Mouse (Mus musculus): ENCODE data around the gene Hoxd11.
A peak's percentile ranks its signal among the peaks of the same experiment; 100 is the strongest.

The Hoxd11 gene

DNA sequence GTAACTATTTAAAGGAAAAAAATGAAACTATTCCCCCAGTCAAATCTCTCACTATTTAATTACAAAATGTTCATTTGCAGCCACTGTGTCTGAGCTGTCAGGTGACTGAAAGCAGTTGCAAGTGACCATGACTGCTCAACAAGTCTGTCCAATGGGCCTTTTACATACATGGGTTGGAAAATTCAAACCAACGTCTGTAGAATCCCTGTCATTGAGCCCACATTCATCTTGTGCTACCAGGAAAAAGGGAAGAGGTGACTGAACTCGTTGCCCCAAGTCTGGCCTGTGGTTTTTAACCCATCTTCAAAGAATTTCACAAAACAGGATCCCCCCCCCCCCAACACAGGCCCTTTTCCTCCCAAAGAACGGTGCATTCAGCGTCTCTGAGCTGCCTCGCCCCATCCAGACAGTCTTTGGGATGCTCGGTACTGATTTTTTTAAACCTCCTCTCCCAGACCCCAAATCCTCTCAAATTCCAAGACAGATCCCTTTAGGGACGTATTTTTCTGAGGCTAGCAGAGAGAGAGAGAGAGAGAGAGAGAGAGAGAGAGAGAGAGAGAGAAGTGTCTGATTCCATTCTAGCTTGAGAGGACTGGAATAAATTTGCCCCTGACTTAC is 16.6 kb downstream of the Hoxd11 start:
- DNase-seq (ENCODE audit: low spot score) = no peak

DNA sequence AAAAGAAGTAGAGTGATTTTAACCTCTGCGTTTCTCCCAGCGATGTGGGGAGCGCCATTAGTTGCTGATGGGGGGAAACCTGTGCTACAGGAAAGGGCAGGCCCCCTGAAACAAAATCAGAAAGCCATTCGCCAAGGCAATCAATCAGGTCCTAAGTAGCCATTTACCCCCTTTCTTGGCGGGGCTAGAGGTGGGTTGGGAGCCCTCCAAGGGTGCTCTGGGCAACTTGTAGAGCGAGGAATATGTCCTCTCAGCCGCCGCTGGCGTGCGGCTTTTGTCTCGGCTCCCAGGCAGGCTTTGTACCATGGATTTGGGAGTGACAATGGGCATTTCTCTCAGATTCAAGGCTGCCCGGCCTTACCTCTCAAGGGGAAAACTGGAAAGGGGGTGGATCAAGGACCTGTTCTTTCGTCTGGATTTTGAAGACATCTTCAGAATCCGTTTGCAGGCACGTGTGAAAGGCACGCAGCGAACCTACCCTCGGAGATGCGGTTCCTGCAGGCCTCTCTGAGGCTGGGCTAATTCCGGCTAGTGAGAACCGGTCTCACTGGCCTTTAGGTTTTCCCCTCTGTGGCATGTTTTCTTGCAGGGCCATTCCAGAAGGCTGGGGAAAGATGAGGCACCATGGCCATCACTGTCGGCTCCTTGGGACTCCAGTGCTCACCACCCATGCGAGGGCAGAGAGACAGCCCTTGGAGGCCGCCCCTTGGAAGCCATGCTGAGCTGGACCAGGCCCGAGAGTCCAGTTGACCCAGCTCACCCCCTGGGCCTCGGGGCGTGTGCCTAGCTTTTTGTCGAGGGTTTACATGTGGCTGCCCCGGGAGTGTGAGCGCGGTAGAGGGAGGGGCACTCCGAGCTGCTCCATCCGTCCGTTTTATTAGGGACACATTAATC is 17.3 kb downstream of the Hoxd11 start:
- no peak for DNase-seq (ENCODE audit: low spot score)

DNA sequence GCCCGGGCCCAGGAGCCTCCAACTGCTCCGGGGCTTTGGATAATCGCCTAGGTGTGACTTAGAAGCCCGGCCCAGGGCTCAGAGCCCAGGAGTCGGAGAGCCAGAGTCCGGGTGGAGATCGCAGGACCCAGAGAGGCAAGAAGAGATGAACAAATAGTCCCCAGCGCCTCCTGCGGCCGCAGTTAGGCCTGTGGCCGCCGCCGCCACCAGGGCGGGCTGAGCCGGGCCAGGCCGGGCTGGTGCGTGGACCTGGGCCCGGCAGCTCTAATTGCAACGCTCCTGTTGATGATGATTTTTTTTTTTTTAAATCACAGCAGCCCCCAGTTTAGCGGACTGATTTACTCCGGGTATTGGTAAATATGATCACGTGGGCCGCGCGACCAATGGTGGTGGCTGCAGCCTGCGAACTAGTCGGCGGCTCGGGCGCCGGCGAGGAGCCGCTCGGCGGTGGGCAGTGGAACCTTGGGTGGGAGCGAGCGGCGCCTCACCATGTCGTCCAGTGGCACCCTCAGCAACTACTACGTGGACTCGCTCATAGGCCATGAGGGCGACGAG is 18.3 kb downstream of the Hoxd11 start, which contains the start of gene Hoxd9:
Gene Hoxd9, plus strand, starts transcription at position 161 of the 555 bp plus-strand sequence.
- no peak for DNase-seq (ENCODE audit: low spot score)

GRCm38 (mm10) chr2:74698201-74699052 is 19.1 kb downstream of the Hoxd11 start:
- DNase-seq (ENCODE audit: low spot score) = no peak

DNA sequence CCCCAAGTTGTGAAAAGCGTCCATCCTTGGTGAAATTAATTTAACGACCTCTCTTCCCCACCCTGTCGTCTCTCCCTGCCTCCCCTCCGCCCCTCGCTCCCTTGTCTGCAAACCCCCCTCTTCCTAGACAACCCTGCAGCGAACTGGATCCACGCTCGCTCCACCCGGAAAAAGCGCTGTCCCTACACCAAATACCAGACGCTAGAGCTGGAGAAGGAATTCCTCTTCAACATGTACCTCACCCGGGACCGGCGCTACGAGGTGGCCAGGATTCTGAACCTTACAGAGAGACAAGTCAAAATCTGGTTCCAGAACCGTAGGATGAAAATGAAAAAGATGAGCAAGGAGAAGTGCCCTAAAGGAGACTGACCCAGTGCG is 19.7 kb downstream of the Hoxd11 start:
- DNase-seq (ENCODE audit: low spot score) = no peak

GRCm38 (mm10) chr2:74699664-74700545 is 20.5 kb downstream of the Hoxd11 start:
- no peak for DNase-seq (ENCODE audit: low spot score)

GRCm38 (mm10) chr2:74700546-74701112 is 21.3 kb downstream of the Hoxd11 start:
- DNase-seq (ENCODE audit: low spot score) = no peak

GRCm38 (mm10) chr2:74701949-74702819 is 22.8 kb downstream of the Hoxd11 start:
- no peak for DNase-seq (ENCODE audit: low spot score)

DNA sequence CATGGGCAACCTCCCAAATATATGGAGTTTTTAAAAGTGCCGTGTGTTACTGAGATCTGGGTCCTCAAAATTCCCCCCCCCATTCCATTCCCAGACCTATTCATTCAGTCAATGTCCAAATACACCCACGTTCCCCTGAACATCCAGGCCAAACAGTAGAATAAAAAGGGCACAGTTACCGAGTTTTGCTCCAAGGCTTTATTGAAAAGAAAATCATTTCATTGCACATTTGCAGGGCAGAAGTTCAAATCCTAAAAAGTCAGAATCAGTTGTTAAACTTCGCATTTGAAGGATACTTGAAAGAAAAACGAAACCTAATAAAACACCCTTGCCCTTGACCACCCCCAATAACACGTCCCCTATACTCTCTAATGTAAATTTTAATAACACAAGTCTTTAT is 23.5 kb downstream of the Hoxd11 start:
- DNase-seq (ENCODE audit: low spot score) = no peak

GRCm38 (mm10) chr2:74703317-74703716 is 24.0 kb downstream of the Hoxd11 start:
- DNase-seq (ENCODE audit: low spot score) = no peak

GRCm38 (mm10) chr2:74703720-74704392 is 24.5 kb downstream of the Hoxd11 start:
- DNase-seq (ENCODE audit: low spot score) = no peak

- DNase-seq (ENCODE audit: low spot score) = peak; percentile 72
These were observed 25.1 kb downstream of the Hoxd11 start, which contains the start of gene Hoxd8 for GRCm38 (mm10) chr2:74704393-74704998. Gene Hoxd8 (plus strand): TSS chr2:74704615.

GRCm38 (mm10) chr2:74704999-74705466 is 25.7 kb downstream of the Hoxd11 start:
- DNase-seq (ENCODE audit: low spot score) = no peak

DNA sequence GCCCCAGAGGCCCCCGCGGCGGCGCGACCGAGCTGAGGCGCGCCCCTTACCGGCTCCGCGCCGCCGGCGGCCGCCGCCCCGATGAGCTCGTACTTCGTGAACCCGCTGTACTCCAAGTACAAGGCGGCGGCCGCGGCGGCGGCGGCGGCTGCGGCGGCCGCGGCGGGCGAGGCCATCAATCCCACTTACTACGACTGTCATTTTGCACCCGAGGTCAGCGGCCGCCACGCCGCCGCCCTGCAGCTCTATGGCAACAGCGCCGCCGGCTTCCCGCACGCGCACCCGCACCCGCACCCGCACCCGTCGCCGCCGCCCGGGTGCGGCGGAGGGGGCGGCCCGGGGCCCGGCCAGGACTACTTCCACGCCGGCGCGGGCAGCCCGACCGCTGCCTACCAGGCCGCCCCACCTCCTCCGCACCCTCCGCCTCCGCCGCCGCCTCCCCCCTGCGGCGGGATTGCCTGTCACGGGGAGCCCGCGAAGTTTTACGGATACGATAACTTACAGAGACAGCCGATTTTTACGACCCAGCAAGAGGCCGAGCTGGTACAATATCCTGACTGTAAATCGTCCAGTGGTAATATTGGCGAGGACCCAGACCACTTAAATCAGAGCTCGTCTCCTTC is 26.2 kb downstream of the Hoxd11 start:
- DNase-seq (ENCODE audit: low spot score) = no peak

DNA sequence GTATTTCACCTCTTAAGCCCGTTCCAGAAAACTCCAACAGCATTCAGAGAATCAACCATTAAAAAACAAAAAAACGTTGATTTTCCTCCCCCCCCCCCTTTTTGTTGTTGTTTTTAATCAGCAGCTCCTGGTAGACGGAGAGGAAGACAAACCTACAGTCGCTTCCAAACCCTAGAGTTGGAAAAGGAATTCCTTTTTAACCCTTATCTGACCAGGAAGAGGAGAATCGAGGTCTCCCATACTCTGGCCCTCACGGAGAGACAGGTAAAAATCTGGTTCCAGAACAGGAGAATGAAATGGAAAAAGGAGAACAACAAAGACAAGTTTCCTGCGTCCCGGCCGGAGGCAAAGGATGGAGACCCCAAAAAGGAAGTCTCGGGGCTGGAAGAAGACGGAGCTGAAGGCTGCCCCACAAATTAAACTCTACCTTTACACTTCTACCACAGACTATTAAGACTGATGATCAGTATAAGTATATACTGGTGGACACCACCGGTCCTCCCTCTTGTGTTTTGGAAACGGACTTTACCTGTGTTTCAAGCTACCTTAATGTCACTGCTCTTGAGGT is 27.1 kb downstream of the Hoxd11 start:
- DNase-seq (ENCODE audit: low spot score) = no peak

DNA sequence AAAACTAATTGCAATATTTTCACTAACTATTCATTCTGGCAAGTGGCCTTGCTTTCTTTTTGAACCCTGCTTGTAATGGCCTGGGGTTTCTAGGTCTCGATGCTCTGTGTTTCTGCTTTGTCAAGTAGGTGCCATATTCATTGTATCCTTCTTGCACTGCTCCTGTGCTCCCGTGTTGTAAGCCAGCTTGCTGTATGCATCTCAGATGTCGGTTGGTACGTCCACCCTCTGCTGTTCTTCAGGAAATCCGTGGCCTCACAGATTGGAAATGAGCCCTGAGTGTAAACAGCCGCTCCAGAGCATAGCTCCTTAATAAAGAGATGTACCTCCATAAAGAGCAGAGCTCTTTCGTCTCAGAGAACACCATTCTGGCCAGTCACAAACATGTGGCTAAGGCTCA is 28.2 kb downstream of the Hoxd11 start:
- no peak for DNase-seq (ENCODE audit: low spot score)

GRCm38 (mm10) chr2:74708676-74709075 is 29.3 kb downstream of the Hoxd11 start:
- DNase-seq (ENCODE audit: low spot score) = no peak
